Mouse (Mus musculus) megakaryocyte, embryonic 14.5 days (primary cell): ENCODE measurements around the gene Cnmd. TPM values are rescaled to one million over a fixed set of nuclear protein-coding genes. Genes with fewer than 3 reads are reported as not detected.

Experiments used
- H3K27me3 ChIP-seq: replicated peaks from 2 replicates; pipeline ENCODE3; 2012; ENCODE audit warnings: inconsistent platforms
- H3K36me3 ChIP-seq: replicated peaks from 2 replicates; pipeline ENCODE3; 2012; ENCODE audit warnings: low read length, inconsistent platforms, mixed read lengths
- H3K4me1 ChIP-seq: 2 replicates; pipeline ENCODE4 v1.6.1; 2012; ENCODE audit warnings: inconsistent platforms
- H3K4me3 ChIP-seq: replicated peaks from 2 replicates; pipeline ENCODE3; 2012; ENCODE audit warnings: moderate library complexity, mild to moderate bottlenecking, inconsistent platforms
- H3K9me3 ChIP-seq: 2 replicates; pipeline ENCODE4 v1.6.1; 2012; ENCODE audit warnings: inconsistent platforms
- FLI1 ChIP-seq: IDR thresholded peaks from 2 replicates; pipeline ENCODE4 v1.6.1; 2012; ENCODE audit warnings: low read length, inconsistent platforms, mixed read lengths
- GATA1 ChIP-seq: IDR thresholded peaks from 3 replicates; pipeline ENCODE4 v1.6.1; 2012; ENCODE audit warnings: mixed read lengths, low read length, inconsistent platforms, borderline replicate concordance
- polyA plus RNA-seq: library from polyadenylated mRNA; stranded (reverse); fragments of >175 nt; gene quantifications from 2 replicates; pipeline ENCODE4 v1.2.3, GENCODE M21; 2012; ENCODE audit warnings: low replicate concordance; ENCODE audit not compliant: insufficient read depth

Gene Cnmd
- polyA plus RNA-seq, 1 experiment, result not detected

GRCm38 (mm10) chr14:79649680-79650079, 12.3 kb downstream of the Cnmd start:
- Histone ChIP-seq H3K4me3 (no peak overlapping the region), H3K4me1 (peaks cover 19% of the 10 kb centered on the region), H3K27me3 (peaks cover 16% of the 10 kb centered on the region), H3K36me3 (no peaks in the 10 kb centered on the region), H3K9me3 (no peaks in the 10 kb centered on the region)
- TF ChIP-seq FLI1 (no peak), GATA1 (no peak)

- Histone ChIP-seq H3K27me3 (peaks cover 14% of the 10 kb centered on the region), H3K36me3 (no peaks in the 10 kb centered on the region), H3K4me3 (no peak overlapping the region), H3K9me3 (no peaks in the 10 kb centered on the region), H3K4me1 (peaks cover 15% of the 10 kb centered on the region)
- no peak for TF ChIP-seq GATA1
- no peak for TF ChIP-seq FLI1
These were observed 16.6 kb downstream of the Cnmd start for GRCm38 (mm10) chr14:79645378-79645777.

GRCm38 (mm10) chr14:79642063-79642462, 19.9 kb downstream of the Cnmd start:
- Histone ChIP-seq H3K4me3 (no peak overlapping the region), H3K27me3 (peaks cover 16% of the 10 kb centered on the region), H3K36me3 (no peaks in the 10 kb centered on the region), H3K4me1 (peaks cover 17% of the 10 kb centered on the region), H3K9me3 (no peaks in the 10 kb centered on the region)
- no peak for TF ChIP-seq FLI1
- TF ChIP-seq GATA1, result no peak

- TF ChIP-seq GATA1 (no peak), FLI1 (no peak)
These were observed 25.2 kb downstream of the Cnmd start for GRCm38 (mm10) chr14:79636814-79637213.

GRCm38 (mm10) chr14:79633196-79633595, 28.8 kb downstream of the Cnmd start:
- Histone ChIP-seq H3K9me3 (no peaks in the 10 kb centered on the region), H3K4me3 (no peak overlapping the region), H3K36me3 (peaks cover 48% of the 10 kb centered on the region), H3K4me1 (peaks cover 14% of the 10 kb centered on the region), H3K27me3 (no peaks in the 10 kb centered on the region)
- TF ChIP-seq FLI1 (no peak), GATA1 (no peak)

More at GRCm38 (mm10) chr14:79636814-79637213, 25.2 kb downstream of the Cnmd start:
- Histone ChIP-seq H3K36me3 (peaks cover 13% of the 10 kb centered on the region), H3K27me3 (peaks cover 2% of the 10 kb centered on the region), H3K4me3 (no peak overlapping the region), H3K9me3 (no peaks in the 10 kb centered on the region), H3K4me1 (peaks cover 9% of the 10 kb centered on the region)

GRCm38 (mm10) chr14:79632330-79632729, 29.6 kb downstream of the Cnmd start:
- peaks cover 56% of the 10 kb centered on the region for H3K36me3 ChIP-seq
- H3K9me3 ChIP-seq, result no peaks in the 10 kb centered on the region
- H3K4me1 ChIP-seq, result peaks cover 8% of the 10 kb centered on the region
- TF ChIP-seq GATA1, result no peak
- no peak for TF ChIP-seq FLI1
- no peak overlapping the region for H3K4me3 ChIP-seq
- no peaks in the 10 kb centered on the region for H3K27me3 ChIP-seq

GRCm38 (mm10) chr14:79621143-79621542, 40.8 kb downstream of the Cnmd start:
- peaks cover 7% of the 10 kb centered on the region for H3K4me1 ChIP-seq
- H3K4me3 ChIP-seq, result no peak overlapping the region
- no peak for TF ChIP-seq FLI1
- TF ChIP-seq GATA1, result no peak
- no peaks in the 10 kb centered on the region for H3K9me3 ChIP-seq
- H3K36me3 ChIP-seq, result peaks cover 93% of the 10 kb centered on the region
- no peaks in the 10 kb centered on the region for H3K27me3 ChIP-seq

- TF ChIP-seq FLI1 (no peak), GATA1 (no peak)
- Histone ChIP-seq H3K9me3 (no peaks in the 10 kb centered on the region), H3K36me3 (peaks cover 89% of the 10 kb centered on the region), H3K27me3 (no peaks in the 10 kb centered on the region), H3K4me3 (no peak overlapping the region), H3K4me1 (peaks cover 7% of the 10 kb centered on the region)
These were observed 42.2 kb downstream of the Cnmd start for GRCm38 (mm10) chr14:79619802-79620201.

- no peak overlapping the region for H3K4me3 ChIP-seq
- peaks cover 90% of the 10 kb centered on the region for H3K36me3 ChIP-seq
- H3K27me3 ChIP-seq, result no peaks in the 10 kb centered on the region
- peaks cover 7% of the 10 kb centered on the region for H3K4me1 ChIP-seq
- H3K9me3 ChIP-seq, result peaks cover 5% of the 10 kb centered on the region
- TF ChIP-seq GATA1 (no peak), FLI1 (no peak)
These were observed 44.7 kb downstream of the Cnmd start for GRCm38 (mm10) chr14:79617121-79617828.

- Histone ChIP-seq H3K9me3 (peaks cover 13% of the 10 kb centered on the region), H3K36me3 (peaks cover 95% of the 10 kb centered on the region), H3K4me1 (no peaks in the 10 kb centered on the region), H3K4me3 (no peak overlapping the region), H3K27me3 (no peaks in the 10 kb centered on the region)
- TF ChIP-seq GATA1 (no peak), FLI1 (no peak)
These were observed 53.7 kb downstream of the Cnmd start for GRCm38 (mm10) chr14:79608286-79608685.
